Mouse (Mus musculus) spleen, adult 2 months (tissue): ENCODE results near the gene 1810010D01Rik. TPM values are rescaled to one million over a fixed set of nuclear protein-coding genes. Genes with fewer than 3 reads are reported as not detected.

Experiments used
- DNase-seq, 2 experiments: peaks; one replicate each; pipeline versions ENCODE4 v3.0.0 to v3.0.0-alpha.2; 2012 to 2021; ENCODE audit warnings: low spot score in 2 of 2, low read depth in 1 of 2
- H3K27ac ChIP-seq: fragments of 200-500 bp; 2 replicates; pipeline ENCODE4 v1.5.1; 2012; ENCODE audit warnings: low read length, inconsistent platforms; ENCODE audit not compliant: insufficient read depth
- H3K27me3 ChIP-seq: fragments of 200-500 bp; 2 replicates; pipeline ENCODE4 v1.6.1; 2012; ENCODE audit warnings: mild to moderate bottlenecking, moderate library complexity, low read length, inconsistent platforms; ENCODE audit not compliant: control insufficient read depth, insufficient read depth
- H3K36me3 ChIP-seq: fragments of 200-500 bp; 2 replicates; pipeline ENCODE4 v1.6.1; 2012; ENCODE audit warnings: mild to moderate bottlenecking, low read length, inconsistent platforms; ENCODE audit not compliant: control insufficient read depth, insufficient read depth
- H3K4me1 ChIP-seq: fragments of 200-500 bp; 2 replicates; pipeline ENCODE4 v1.6.1; 2011; ENCODE audit warnings: inconsistent platforms; ENCODE audit not compliant: control insufficient read depth, insufficient read depth, insufficient read length
- H3K4me3 ChIP-seq: fragments of 200-500 bp; 2 replicates; pipeline ENCODE4 v1.5.1; 2011; ENCODE audit warnings: mild to moderate bottlenecking, inconsistent platforms; ENCODE audit not compliant: insufficient read depth, insufficient read length; ENCODE audit errors: extremely low read depth
- CTCF ChIP-seq: fragments of 200-500 bp; IDR thresholded peaks from 2 replicates; pipeline ENCODE4 v1.5.1; 2011; ENCODE audit warnings: mild to moderate bottlenecking, inconsistent platforms; ENCODE audit not compliant: insufficient read depth, insufficient read length, insufficient replicate concordance; ENCODE audit errors: extremely low read depth
- POLR2A ChIP-seq: fragments of 200-500 bp; IDR thresholded peaks from 2 replicates; pipeline ENCODE4 v1.6.1; 2011; ENCODE audit warnings: low read depth, low read length, inconsistent platforms
- WGBS: fragments of 180-500 bp; shearing (Covaris S2); methylation state at CpG from one replicate; pipeline ENCODE4 v1.1.7; 2018; 5-methylcytosine and 5-hydroxymethylcytosine counted together
- polyA plus RNA-seq: library from polyadenylated mRNA; depleted of rRNA; stranded (reverse); fragments of >200 nt; gene quantifications from 2 replicates; pipeline ENCODE4 v1.2.3, GENCODE M21; 2012

1810010D01Rik gene
- polyA plus RNA-seq, 1 experiment = 9.0 TPM

DNA sequence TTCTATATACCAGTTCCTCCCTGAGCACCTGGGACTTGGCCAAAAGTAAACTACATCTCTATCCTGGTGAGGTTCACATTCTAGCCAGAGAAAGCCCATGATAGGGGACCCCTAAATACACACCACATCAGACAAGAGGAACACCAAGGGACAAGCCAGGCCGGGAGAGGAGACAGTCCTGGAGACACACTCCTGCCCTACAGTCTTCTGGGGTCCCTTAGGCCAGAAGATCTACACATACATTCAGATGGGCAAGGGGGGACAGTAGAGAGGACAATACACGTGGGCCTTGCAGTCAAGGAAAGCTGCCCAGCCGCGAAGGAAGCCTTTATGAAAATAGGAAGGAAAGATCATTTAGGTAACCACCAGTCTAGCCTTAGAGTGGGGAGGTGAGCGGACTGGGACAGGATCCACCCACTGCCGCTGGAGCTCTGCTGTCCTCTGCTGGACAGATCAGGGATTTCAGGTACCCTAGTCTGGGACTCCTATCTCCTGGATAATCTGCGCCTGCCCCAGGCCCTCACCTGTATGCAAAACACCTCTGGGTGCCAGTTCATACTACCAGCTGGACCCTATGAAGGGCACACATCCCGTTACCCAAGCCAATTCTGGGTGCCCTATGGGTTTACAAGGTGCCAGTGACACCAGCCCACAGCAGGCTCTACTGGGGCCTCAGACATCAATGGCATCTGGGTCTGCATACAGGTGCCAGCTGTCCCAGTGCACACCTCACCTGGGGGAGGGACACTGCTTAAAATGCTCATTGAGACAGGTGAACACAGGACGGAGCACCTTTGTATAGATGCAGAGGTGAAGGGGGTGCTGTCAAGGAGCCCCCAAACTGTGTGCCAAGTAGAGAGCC is 35.2 kb upstream of the 1810010D01Rik start:
- Histone ChIP-seq H3K4me1 (no peaks in the 10 kb centered on the region), H3K4me3 (no peak overlapping the region), H3K27me3 (no peaks in the 10 kb centered on the region), H3K27ac (no peak overlapping the region), H3K36me3 (no peaks in the 10 kb centered on the region)
- WGBS = 18% methylated on average over 9 of the region's 9 CpGs
- peak; percentile 18 to 63 for DNase-seq
- TF ChIP-seq POLR2A = no peak
- TF ChIP-seq CTCF = peak; percentile 85

DNA sequence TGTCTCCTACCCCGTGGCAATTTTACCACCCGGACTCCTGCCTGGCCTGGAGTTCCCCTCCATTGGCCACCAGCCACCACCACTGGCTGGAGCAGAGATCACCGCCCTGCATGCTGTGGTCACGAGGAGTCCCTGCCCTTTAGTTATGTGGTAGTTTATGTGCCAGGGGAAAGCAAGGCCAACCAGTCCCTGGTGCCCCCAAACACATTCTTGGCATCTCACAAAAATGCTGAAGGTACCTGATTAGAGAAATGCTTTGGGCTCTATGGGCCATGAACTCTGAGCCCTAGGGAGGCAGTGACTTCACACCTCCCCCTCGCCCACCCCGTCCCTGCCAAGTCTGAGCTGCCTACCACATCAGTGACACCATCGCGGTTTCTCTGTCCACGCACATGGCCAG is 34.1 kb upstream of the 1810010D01Rik start:
- Histone ChIP-seq H3K27ac (no peak overlapping the region), H3K4me3 (no peak overlapping the region)

DNA sequence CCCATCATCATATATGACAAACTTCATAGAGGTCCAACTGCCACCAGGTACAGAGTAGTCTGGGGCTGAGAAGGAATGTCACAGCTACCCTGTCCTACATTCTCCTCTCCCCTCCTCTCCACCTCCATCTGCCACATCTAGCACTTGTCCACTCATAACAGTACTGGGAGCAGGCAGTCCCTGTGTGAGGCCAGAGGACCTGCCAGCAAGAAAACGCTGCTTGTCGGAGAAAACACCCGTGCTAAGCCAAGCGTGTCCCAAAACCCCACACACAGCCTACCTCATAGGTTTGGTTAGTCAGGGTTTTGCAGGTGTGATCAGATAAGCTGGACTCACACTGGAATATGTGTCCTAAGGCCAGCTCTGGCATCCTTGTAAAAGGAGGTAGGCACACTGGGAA is 33.0 kb upstream of the 1810010D01Rik start:
- WGBS = 93% methylated on average over 4 of the region's 4 CpGs
- Histone ChIP-seq H3K27me3 (no peaks in the 10 kb centered on the region), H3K36me3 (no peaks in the 10 kb centered on the region), H3K27ac (no peak overlapping the region), H3K4me1 (no peaks in the 10 kb centered on the region), H3K4me3 (no peak overlapping the region)
- TF ChIP-seq CTCF (no peak), POLR2A (no peak)
- no peak for DNase-seq

More for the DNA sequence above, 34.1 kb upstream of the 1810010D01Rik start:
- no peaks in the 10 kb centered on the region for H3K27me3 ChIP-seq
- H3K36me3 ChIP-seq = no peaks in the 10 kb centered on the region
- H3K4me1 ChIP-seq = no peaks in the 10 kb centered on the region
- TF ChIP-seq CTCF = no peak
- TF ChIP-seq POLR2A = no peak
- no peak for DNase-seq
- 75% methylated on average over 9 of the region's 9 CpGs for WGBS

DNA sequence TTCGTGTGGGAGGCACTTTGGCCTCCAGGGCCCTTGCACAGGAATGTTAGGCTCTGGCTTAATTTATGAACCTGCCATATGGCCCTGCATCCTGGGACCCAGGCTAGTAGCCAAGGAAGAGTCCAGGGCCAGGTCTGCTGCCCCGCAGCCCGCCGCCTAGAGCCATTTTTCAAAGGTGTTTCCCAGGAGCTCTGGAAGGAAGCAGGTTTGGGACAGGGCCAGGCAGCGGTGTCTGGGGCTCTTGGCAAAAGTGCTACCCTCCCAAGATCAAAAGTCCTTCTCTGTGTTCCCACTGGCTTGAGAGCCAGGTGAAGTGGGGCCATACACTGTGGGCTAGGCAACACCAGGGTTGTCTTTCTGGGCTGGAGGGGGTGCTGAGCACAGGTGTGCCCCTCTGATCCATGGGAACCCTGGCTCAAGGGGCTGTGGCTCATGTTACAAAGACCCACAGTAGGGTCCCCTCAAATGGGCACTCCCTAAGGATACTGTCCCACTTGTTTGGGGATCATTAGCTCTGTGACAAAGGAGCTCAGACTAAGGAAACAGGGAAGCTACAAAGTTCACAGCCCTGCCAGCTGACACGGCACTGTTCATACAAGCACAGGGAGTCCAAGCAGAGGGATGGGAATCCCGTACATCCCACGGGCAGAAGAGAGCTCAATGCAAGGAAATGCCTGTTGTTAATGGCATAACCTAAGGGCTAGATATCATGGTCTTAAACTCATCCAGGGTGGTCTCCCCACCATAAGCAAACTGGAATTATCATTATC is 32.0 kb upstream of the 1810010D01Rik start:
- DNase-seq = no peak
- Histone ChIP-seq H3K4me1 (no peaks in the 10 kb centered on the region), H3K36me3 (no peaks in the 10 kb centered on the region), H3K4me3 (no peak overlapping the region), H3K27ac (no peak overlapping the region), H3K27me3 (no peaks in the 10 kb centered on the region)
- 92% methylated on average over 8 of the region's 8 CpGs for WGBS
- no peak for TF ChIP-seq POLR2A
- no peak for TF ChIP-seq CTCF

DNA sequence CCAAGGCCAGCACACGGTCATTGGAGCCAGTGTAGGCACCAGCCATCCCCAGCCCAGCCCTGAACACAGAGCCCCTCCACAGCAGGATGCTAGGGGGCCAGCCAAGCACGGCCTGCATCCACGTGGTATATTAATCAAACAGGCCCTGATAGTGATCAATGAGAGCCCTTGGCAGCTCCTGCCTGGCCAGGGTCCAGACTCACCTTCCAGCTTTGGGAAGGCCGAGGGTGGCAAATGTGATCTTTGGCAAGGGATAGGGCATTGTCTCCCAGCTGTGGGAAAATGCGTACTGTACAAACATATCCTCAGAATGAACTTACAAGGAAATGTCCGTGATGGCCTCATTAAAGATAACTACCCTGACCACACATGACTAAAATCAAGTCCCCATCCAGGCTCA is 31.2 kb upstream of the 1810010D01Rik start:
- 86% methylated on average over 6 of the region's 6 CpGs for WGBS
- no peak for DNase-seq
- TF ChIP-seq CTCF = no peak
- no peak for TF ChIP-seq POLR2A
- no peak overlapping the region for H3K27ac ChIP-seq
- no peaks in the 10 kb centered on the region for H3K4me1 ChIP-seq
- no peaks in the 10 kb centered on the region for H3K27me3 ChIP-seq
- no peak overlapping the region for H3K4me3 ChIP-seq
- no peaks in the 10 kb centered on the region for H3K36me3 ChIP-seq

DNA sequence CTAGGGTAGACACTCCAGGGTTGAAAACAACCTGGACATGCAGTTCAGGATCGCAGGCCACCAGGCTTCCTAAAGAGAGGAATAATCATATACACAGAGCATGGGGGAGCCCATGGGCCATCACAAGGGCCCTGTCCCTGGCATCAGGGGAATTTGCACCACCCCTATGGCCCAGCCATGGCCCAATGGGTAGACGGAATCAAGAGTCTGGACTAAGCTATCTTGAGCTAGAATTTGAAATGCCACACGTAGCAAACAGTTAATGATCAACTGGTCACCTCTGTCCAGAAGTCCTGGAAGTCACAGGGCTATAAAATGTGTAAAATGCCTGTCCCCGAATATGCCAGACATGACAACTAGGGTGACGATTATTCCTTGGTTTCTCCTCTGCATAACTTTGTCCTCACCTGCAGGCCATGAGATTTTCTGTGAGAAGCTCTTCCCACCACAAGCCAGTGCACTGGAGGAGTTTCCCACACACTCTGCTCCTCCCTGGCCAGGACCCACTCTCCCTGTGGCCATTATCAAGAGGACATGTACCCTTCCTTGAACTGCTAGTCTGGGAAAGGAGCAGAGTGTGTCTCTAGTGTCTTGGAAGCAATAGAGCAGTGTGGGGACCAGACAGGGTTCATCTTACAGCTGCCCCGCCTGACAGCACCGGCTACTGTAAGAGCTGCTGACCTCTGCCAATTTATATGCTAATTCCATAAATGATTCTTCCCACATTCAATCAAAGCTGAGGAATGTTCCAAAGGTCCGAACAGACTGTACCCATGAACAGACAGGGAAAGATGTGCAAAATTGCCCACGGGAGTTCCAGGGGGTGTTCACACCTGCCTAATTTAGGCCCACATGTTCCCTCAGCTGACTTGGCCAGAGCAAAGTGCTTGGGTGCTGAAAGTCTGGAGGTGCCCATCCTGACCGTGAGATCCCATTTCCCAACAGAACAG is 27.2 kb upstream of the 1810010D01Rik start:
- no peak overlapping the region for H3K4me3 ChIP-seq
- WGBS = 87% methylated on average over 10 of the region's 10 CpGs
- H3K36me3 ChIP-seq = no peaks in the 10 kb centered on the region
- H3K27ac ChIP-seq = no peak overlapping the region
- no peak for DNase-seq
- H3K4me1 ChIP-seq = no peaks in the 10 kb centered on the region
- TF ChIP-seq CTCF (no peak), POLR2A (no peak)
- H3K27me3 ChIP-seq = no peaks in the 10 kb centered on the region
